Mouse (Mus musculus): ENCODE results near the gene Ccdc90b. TPM values are rescaled to one million over a fixed set of nuclear protein-coding genes. Genes with fewer than 3 reads are reported as not detected.

The Ccdc90b gene
- 33.6 and 38.8 TPM in 2 replicates for polyA plus RNA-seq (2011; ENCODE audit: insufficient read length, low read depth, missing spikeins)

GRCm38 (mm10) chr7:92560986-92561876, at the start of gene Ccdc90b:
TSS of gene Ccdc90b (plus strand) at chr7:92561149.
- H3K4me3 ChIP-seq (ENCODE audit: insufficient read depth, low read length): peak within 1 kb of the TSS; percentile 76
- H3K4me1 ChIP-seq (ENCODE audit: control insufficient read depth, insufficient read depth, low read length): no peaks in the 10 kb centered on the region
- TF ChIP-seq CTCF (IDR thresholded peaks at IDR 0.05; ENCODE audit: borderline replicate concordance, insufficient read depth, low read length): peak; percentile 69; the same call in 1 of the 2 replicates
- TF ChIP-seq POLR2A (IDR thresholded peaks at IDR 0.05; ENCODE audit: low read depth, low read length): peak; percentile 78
- peak within 1 kb of the TSS; percentile 72 for H3K27ac ChIP-seq (ENCODE audit: insufficient read depth, low read length)

GRCm38 (mm10) chr7:92520397-92520796, 40.6 kb upstream of the Ccdc90b start:
- H3K27ac ChIP-seq (ENCODE audit: insufficient read depth, low read length): no peak overlapping the region
- H3K4me3 ChIP-seq (ENCODE audit: insufficient read depth, low read length): no peak overlapping the region
- TF ChIP-seq POLR2A (IDR thresholded peaks at IDR 0.05; ENCODE audit: low read depth, low read length) (no peak), CTCF (IDR thresholded peaks at IDR 0.05; ENCODE audit: borderline replicate concordance, insufficient read depth, low read length) (no peak)

GRCm38 (mm10) chr7:92520820-92521219, 40.1 kb upstream of the Ccdc90b start:
- TF ChIP-seq CTCF (IDR thresholded peaks at IDR 0.05; ENCODE audit: borderline replicate concordance, insufficient read depth, low read length) (no peak), POLR2A (IDR thresholded peaks at IDR 0.05; ENCODE audit: low read depth, low read length) (no peak)
- H3K4me3 ChIP-seq (ENCODE audit: insufficient read depth, low read length): no peak overlapping the region
- H3K27ac ChIP-seq (ENCODE audit: insufficient read depth, low read length): no peak overlapping the region
- no peaks in the 10 kb centered on the region for H3K4me1 ChIP-seq (ENCODE audit: control insufficient read depth, insufficient read depth, low read length)

More at GRCm38 (mm10) chr7:92520397-92520796, 40.6 kb upstream of the Ccdc90b start:
- H3K4me1 ChIP-seq (ENCODE audit: control insufficient read depth, insufficient read depth, low read length): no peaks in the 10 kb centered on the region

- Histone ChIP-seq H3K4me3 (ENCODE audit: insufficient read depth, low read length) (no peak overlapping the region), H3K4me1 (ENCODE audit: control insufficient read depth, insufficient read depth, low read length) (no peaks in the 10 kb centered on the region), H3K27ac (ENCODE audit: insufficient read depth, low read length) (no peak overlapping the region)
- TF ChIP-seq POLR2A (IDR thresholded peaks at IDR 0.05; ENCODE audit: low read depth, low read length) (no peak), CTCF (IDR thresholded peaks at IDR 0.05; ENCODE audit: borderline replicate concordance, insufficient read depth, low read length) (no peak)
These were observed 31.7 kb upstream of the Ccdc90b start for GRCm38 (mm10) chr7:92529245-92529644.

- TF ChIP-seq CTCF (IDR thresholded peaks at IDR 0.05; ENCODE audit: borderline replicate concordance, insufficient read depth, low read length) (no peak), POLR2A (IDR thresholded peaks at IDR 0.05; ENCODE audit: low read depth, low read length) (no peak)
- Histone ChIP-seq H3K4me3 (ENCODE audit: insufficient read depth, low read length) (no peak overlapping the region), H3K27ac (ENCODE audit: insufficient read depth, low read length) (no peak overlapping the region), H3K4me1 (ENCODE audit: control insufficient read depth, insufficient read depth, low read length) (no peaks in the 10 kb centered on the region)
These were observed 28.5 kb upstream of the Ccdc90b start for GRCm38 (mm10) chr7:92532351-92533036.

GRCm38 (mm10) chr7:92546763-92547162, 14.2 kb upstream of the Ccdc90b start:
- H3K4me1 ChIP-seq (ENCODE audit: control insufficient read depth, insufficient read depth, low read length): no peaks in the 10 kb centered on the region
- TF ChIP-seq CTCF (IDR thresholded peaks at IDR 0.05; ENCODE audit: borderline replicate concordance, insufficient read depth, low read length) (no peak), POLR2A (IDR thresholded peaks at IDR 0.05; ENCODE audit: low read depth, low read length) (no peak)
- H3K27ac ChIP-seq (ENCODE audit: insufficient read depth, low read length): no peak overlapping the region
- no peak overlapping the region for H3K4me3 ChIP-seq (ENCODE audit: insufficient read depth, low read length)

- no peak overlapping the region for H3K4me3 ChIP-seq (ENCODE audit: insufficient read depth, low read length)
- no peak overlapping the region for H3K27ac ChIP-seq (ENCODE audit: insufficient read depth, low read length)
- H3K4me1 ChIP-seq (ENCODE audit: control insufficient read depth, insufficient read depth, low read length): no peaks in the 10 kb centered on the region
- no peak for TF ChIP-seq CTCF (IDR thresholded peaks at IDR 0.05; ENCODE audit: borderline replicate concordance, insufficient read depth, low read length)
These were observed 10.5 kb upstream of the Ccdc90b start for GRCm38 (mm10) chr7:92550248-92550989.

- H3K4me3 ChIP-seq (ENCODE audit: insufficient read depth, low read length): no peak overlapping the region
- TF ChIP-seq POLR2A (IDR thresholded peaks at IDR 0.05; ENCODE audit: low read depth, low read length) (no peak), CTCF (IDR thresholded peaks at IDR 0.05; ENCODE audit: borderline replicate concordance, insufficient read depth, low read length) (no peak)
- H3K4me1 ChIP-seq (ENCODE audit: control insufficient read depth, insufficient read depth, low read length): no peaks in the 10 kb centered on the region
- H3K27ac ChIP-seq (ENCODE audit: insufficient read depth, low read length): no peak overlapping the region
These were observed 10.0 kb upstream of the Ccdc90b start for GRCm38 (mm10) chr7:92550990-92551392.

GRCm38 (mm10) chr7:92558744-92559143, 2.2 kb upstream of the Ccdc90b start:
- H3K27ac ChIP-seq (ENCODE audit: insufficient read depth, low read length): no peak overlapping the region
- no peak for TF ChIP-seq POLR2A (IDR thresholded peaks at IDR 0.05; ENCODE audit: low read depth, low read length)
- no peak for TF ChIP-seq CTCF (IDR thresholded peaks at IDR 0.05; ENCODE audit: borderline replicate concordance, insufficient read depth, low read length)
- no peaks in the 10 kb centered on the region for H3K4me1 ChIP-seq (ENCODE audit: control insufficient read depth, insufficient read depth, low read length)
- no peak overlapping the region for H3K4me3 ChIP-seq (ENCODE audit: insufficient read depth, low read length)

Measured in embryonic fibroblast, embryonic 13.5 days (primary cell).